Mouse (Mus musculus) adipocyte (in vitro differentiated cells): ENCODE data around the gene Cyp2b23.
"Not testable (repeated sequence)": the region's sequence is repeated elsewhere in the genome, so short reads cannot be mapped to it uniquely, and the experiment has no call there.

Experiments
- DNase-seq: peaks from one replicate; pipeline ENCODE4 v3.0.0-alpha.2; 2016; ENCODE audit warnings: low spot score

Gene Cyp2b23

GRCm38 (mm10) chr7:26686337-26686736, at the start of gene Cyp2b23:
TSS of gene Cyp2b23 (minus strand) at chr7:26686437.
- DNase-seq = no peak

DNA sequence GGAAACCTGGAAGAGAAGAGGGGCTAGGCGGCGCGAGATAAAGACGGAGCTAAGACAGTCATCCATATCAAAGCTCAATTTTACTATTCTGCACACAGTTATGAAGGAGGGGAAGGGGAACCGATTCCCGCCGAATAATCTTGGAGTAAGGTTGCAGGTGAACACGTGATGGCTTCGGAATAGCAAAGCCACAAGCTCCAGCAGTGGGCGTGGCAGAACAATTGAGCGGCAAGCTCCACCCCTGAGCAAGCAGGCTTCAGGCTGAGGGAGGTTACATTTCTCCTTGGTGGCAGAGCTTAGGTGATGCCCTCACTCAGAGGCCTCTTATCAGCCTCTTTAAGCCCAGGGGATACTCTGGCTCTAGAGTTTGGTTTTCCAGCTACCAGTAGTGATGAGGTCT, 24.8 kb upstream of the Cyp2b23 start:
- no peak for DNase-seq

GRCm38 (mm10) chr7:26707061-26707460, 20.8 kb upstream of the Cyp2b23 start:
- DNase-seq = no peak

DNA sequence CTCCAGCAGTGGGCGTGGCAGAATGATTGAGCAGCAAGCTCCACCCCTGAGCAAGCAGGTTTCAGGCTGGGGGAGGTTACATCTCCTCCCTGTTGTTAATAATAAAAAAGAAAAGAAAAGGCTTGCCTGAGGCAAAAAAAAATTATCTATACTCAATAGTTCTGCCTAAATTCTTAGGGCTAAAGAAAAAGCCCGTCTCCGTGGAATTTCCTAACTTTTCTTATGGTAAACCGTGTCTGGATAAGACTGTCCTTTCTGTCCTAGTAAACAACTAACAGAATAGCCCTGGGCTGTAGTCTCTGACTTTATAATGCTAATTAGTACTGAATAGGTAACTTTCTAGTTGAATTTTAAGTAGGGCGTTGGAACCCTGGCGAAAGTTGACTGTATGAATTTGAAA, 20.0 kb upstream of the Cyp2b23 start:
- not testable (repeated sequence) for DNase-seq

GRCm38 (mm10) chr7:26700151-26700550, 13.9 kb upstream of the Cyp2b23 start:
- no peak for DNase-seq

- no peak for DNase-seq
Measured at GRCm38 (mm10) chr7:26685713-26686112, 524 bp downstream of the Cyp2b23 start.

- not testable (repeated sequence) for DNase-seq
Measured at GRCm38 (mm10) chr7:26667466-26667865, 18.8 kb downstream of the Cyp2b23 start.

DNA sequence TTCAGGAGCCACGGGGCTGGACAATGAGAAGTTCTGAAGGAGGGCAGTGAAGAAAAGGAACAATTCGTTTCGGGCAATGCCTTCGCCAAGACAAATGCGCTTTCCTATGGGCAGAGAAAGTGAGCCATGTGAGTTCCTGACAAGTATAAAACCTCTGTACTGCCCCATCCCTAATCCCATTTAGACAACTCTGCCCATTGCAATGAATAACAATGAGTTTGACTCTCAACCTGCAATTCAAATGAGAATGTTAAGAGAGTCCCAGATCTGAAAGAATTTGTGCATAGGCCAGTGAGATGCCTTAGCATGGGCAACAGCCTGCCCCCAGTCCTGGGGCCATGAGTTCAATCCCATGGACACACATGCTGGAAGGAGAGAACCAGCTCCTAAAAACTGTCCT, 20.2 kb downstream of the Cyp2b23 start:
- DNase-seq = no peak

DNA sequence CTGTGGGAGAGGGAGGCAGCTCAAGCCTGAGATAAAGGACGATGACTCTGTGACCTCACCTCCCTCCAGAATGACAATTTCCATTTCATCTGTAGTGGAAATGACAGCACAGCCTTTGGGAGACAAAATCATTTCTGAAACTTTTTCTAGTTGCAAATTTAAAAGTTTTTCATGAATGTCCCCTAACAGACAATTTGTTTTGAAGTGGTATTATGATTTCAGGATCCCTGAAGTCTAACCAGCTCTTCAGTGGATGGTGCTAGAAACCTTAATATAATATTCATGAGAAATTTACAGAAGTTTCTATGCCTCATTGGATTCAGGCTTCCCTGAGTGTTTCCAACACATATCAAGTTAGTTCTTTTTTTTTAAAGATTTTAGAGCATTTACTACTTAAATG, 67.9 kb downstream of the Cyp2b23 start, which contains the start of gene Vmn1r185:
Gene Vmn1r185 (minus strand): TSS at position 101 of the 400 bp plus-strand sequence.
- DNase-seq = not testable (repeated sequence)
